Mouse (Mus musculus) heart, adult 2 months (tissue): ENCODE results near the gene Tnfrsf23.

ENCODE experiments used
- CTCF ChIP-seq: fragments of 200-600 bp; IDR thresholded peaks from 2 replicates; pipeline ENCODE4 v1.8.1; 2022; ENCODE audit warnings: antibody characterized with exemption, mild to moderate bottlenecking, moderate library complexity
- POLR2A ChIP-seq: fragments of 200-500 bp; IDR thresholded peaks from 2 replicates; pipeline ENCODE4 v1.6.1; 2011; ENCODE audit warnings: mild to moderate bottlenecking, low read depth, low read length, control low read depth; ENCODE audit not compliant: insufficient read depth

DNA sequence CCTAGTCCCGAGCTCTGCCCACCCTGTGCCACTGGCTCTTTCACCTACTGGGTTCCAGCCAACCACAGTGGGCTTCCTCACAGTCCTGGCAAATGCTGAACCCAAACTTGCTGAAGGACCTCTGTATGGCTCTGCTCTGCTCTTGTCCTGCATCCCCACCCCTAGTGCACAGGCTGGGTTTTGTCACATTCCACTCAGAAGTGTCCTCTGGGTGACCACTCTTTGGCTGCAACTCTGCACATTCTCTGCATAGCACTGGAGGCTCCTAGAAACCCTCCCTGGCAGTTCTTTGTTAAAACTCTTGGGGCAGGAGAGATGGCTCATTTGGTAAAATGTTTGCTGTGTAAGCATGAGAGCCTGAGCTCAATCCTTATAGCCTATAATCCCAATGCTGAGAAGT, 32.1 kb upstream of the Tnfrsf23 start:
- TF ChIP-seq CTCF (no peak), POLR2A (no peak)
